Mouse (Mus musculus): ENCODE measurements around the gene Plscr3. TPM values are rescaled to one million over a fixed set of nuclear protein-coding genes. Genes with fewer than 3 reads are reported as not detected.
"Not testable (repeated sequence)": the region's sequence is repeated elsewhere in the genome, so short reads cannot be mapped to it uniquely, and the experiment has no call there.

Plscr3 gene
- total RNA-seq, 2 experiments from 2014 or later: 25.2 to 108 TPM

- no peak for ATAC-seq (replicated peaks; ENCODE audit: poor library complexity, severe bottlenecking)
Observed at GRCm38 (mm10) chr11:69858113-69858998, 12.2 kb downstream of the Plscr3 start, which contains the start of gene Tnk1. TSS of gene Tnk1 (minus strand) at chr11:69858730.

GRCm38 (mm10) chr11:69863729-69864128, 17.6 kb downstream of the Plscr3 start:
- ATAC-seq (replicated peaks; ENCODE audit: poor library complexity, severe bottlenecking): not testable (repeated sequence)

- ATAC-seq (replicated peaks; ENCODE audit: poor library complexity, severe bottlenecking): no peak
Observed at GRCm38 (mm10) chr11:69864138-69864860, 18.1 kb downstream of the Plscr3 start.

- ATAC-seq (replicated peaks; ENCODE audit: poor library complexity, severe bottlenecking): no peak
Observed at GRCm38 (mm10) chr11:69865561-69865960, 19.4 kb downstream of the Plscr3 start.

- no peak for ATAC-seq (replicated peaks; ENCODE audit: poor library complexity, severe bottlenecking)
Observed at GRCm38 (mm10) chr11:69867335-69867734, 21.2 kb downstream of the Plscr3 start.

- ATAC-seq (replicated peaks; ENCODE audit: poor library complexity, severe bottlenecking): no peak
Observed at GRCm38 (mm10) chr11:69870289-69871069, 24.3 kb downstream of the Plscr3 start.

- ATAC-seq (replicated peaks; ENCODE audit: poor library complexity, severe bottlenecking): no peak
Observed at GRCm38 (mm10) chr11:69871822-69872221, 25.6 kb downstream of the Plscr3 start.

GRCm38 (mm10) chr11:69872451-69872850, 26.3 kb downstream of the Plscr3 start:
- no peak for ATAC-seq (replicated peaks; ENCODE audit: poor library complexity, severe bottlenecking)

- ATAC-seq (replicated peaks; ENCODE audit: poor library complexity, severe bottlenecking): no peak
Observed at GRCm38 (mm10) chr11:69876186-69876585, 30.0 kb downstream of the Plscr3 start.

- peak; percentile 74 for ATAC-seq (replicated peaks; ENCODE audit: poor library complexity, severe bottlenecking)
Observed at GRCm38 (mm10) chr11:69876867-69877266, 30.7 kb downstream of the Plscr3 start.

- no peak for ATAC-seq (replicated peaks; ENCODE audit: poor library complexity, severe bottlenecking)
Observed at GRCm38 (mm10) chr11:69877878-69878277, 31.7 kb downstream of the Plscr3 start, which contains the start of gene Tmem95. TSS of gene Tmem95 (minus strand) at chr11:69878018.

- ATAC-seq (replicated peaks; ENCODE audit: poor library complexity, severe bottlenecking): no peak
Observed at GRCm38 (mm10) chr11:69878399-69878798, 32.2 kb downstream of the Plscr3 start.

- ATAC-seq (replicated peaks; ENCODE audit: poor library complexity, severe bottlenecking): no peak
Observed at GRCm38 (mm10) chr11:69878952-69879351, 32.8 kb downstream of the Plscr3 start.

- no peak for ATAC-seq (replicated peaks; ENCODE audit: poor library complexity, severe bottlenecking)
Observed at GRCm38 (mm10) chr11:69879711-69880110, 33.5 kb downstream of the Plscr3 start.

- peak; percentile 17; the same call in 1 of the 2 replicates for ATAC-seq (replicated peaks; ENCODE audit: poor library complexity, severe bottlenecking)
Observed at GRCm38 (mm10) chr11:69880506-69880852, 34.3 kb downstream of the Plscr3 start.

- peak; percentile 68 for ATAC-seq (replicated peaks; ENCODE audit: poor library complexity, severe bottlenecking)
Observed at GRCm38 (mm10) chr11:69880853-69881603, 34.9 kb downstream of the Plscr3 start, which contains the start of gene Kctd11. TSS of gene Kctd11 (minus strand) at chr11:69881406.

- ATAC-seq (replicated peaks; ENCODE audit: poor library complexity, severe bottlenecking): no peak
Observed at GRCm38 (mm10) chr11:69881787-69882670, 35.9 kb downstream of the Plscr3 start.

- no peak for ATAC-seq (replicated peaks; ENCODE audit: poor library complexity, severe bottlenecking)
Observed at GRCm38 (mm10) chr11:69883066-69883465, 36.9 kb downstream of the Plscr3 start.

Measured in granulocyte monocyte progenitor cell, adult 5-6 weeks (primary cell).